Mouse (Mus musculus) thymus, adult 18-20 months (tissue): ENCODE results near the gene Ncbp2.

Experiments used
- DNase-seq, 2 experiments: peaks; one replicate each; pipeline ENCODE4 v3.0.0; 2022; ENCODE audit warnings: mixed read lengths in 2 of 2

Ncbp2 gene

GRCm38 (mm10) chr16:31948345-31948774, at the start of gene Ncbp2, which contains the start of gene 0610012G03Rik:
Ncbp2 (plus strand) TSS chr16:31948513.
0610012G03Rik (minus strand) TSS chr16:31948494.
- DNase-seq, result peak; percentile 89

- DNase-seq, result no peak
These were observed 49.6 kb upstream of the Ncbp2 start for GRCm38 (mm10) chr16:31898546-31899326.

- DNase-seq, result no peak
These were observed 46.4 kb upstream of the Ncbp2 start for GRCm38 (mm10) chr16:31901886-31902285.

DNA sequence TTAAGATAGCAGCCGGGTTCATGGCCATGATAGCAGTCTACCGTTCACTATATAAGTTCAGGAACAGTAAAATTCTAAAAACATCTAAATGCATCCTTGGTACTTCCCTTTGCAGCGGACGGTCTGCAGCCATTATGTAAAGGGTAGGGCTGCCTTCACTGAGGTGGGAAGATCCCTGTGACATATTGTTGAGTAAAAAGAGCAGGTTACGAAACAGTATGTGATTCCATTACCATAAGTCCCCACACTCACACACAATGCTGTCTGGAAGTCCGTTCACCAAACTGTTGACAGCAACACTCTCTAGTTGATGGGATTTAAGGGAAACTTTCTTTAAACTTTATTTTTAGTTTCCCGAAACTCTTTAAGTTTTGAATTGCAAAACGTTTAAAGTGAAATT, 45.1 kb upstream of the Ncbp2 start:
- no peak for DNase-seq

- no peak for DNase-seq
These were observed 43.0 kb upstream of the Ncbp2 start for GRCm38 (mm10) chr16:31905331-31905730.

GRCm38 (mm10) chr16:31905891-31906825, 42.2 kb upstream of the Ncbp2 start:
- DNase-seq, result no peak

DNA sequence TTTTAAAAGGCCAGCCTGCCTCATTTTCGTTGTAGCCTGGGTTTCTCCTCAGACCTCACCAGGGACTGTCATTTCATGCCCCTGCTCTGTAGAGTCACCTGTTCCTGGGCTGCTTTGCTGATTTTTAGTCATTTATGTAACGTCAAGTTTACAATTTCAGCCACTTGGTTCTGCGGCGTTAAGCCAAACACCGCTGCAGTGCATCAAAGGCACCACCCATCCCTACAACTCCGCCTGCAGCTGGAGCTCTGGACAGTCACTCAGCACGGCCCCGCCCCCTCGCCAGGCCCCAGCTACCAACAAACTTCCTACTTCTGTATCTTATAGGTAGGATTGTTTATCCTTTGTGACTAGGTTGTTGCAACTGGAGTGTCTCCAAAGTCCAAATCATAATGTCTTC, 41.4 kb upstream of the Ncbp2 start:
- DNase-seq, result no peak

DNA sequence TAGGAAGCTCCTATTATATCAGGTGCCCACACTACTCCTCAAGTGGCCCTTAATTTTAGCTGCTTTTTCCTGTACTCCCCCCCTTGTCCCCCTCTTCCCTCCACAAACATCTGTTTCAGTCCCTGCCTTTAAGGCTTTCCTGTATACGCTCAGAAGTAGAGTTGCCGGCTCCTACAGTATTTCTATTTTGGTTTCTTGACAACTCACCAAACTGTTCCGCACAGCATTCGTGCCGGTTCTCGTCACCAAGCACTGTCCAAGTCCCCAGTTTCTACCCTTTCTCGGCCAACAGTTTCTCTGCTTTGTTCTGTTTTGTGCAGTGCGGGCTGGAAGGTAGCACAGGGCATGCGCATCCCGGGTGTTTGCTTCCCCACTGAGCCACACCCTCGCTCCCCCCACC, 39.4 kb upstream of the Ncbp2 start:
- no peak for DNase-seq

GRCm38 (mm10) chr16:31910281-31910847, 37.9 kb upstream of the Ncbp2 start:
- no peak for DNase-seq

- DNase-seq, result no peak
These were observed 30.5 kb upstream of the Ncbp2 start for GRCm38 (mm10) chr16:31917776-31918175.

DNA sequence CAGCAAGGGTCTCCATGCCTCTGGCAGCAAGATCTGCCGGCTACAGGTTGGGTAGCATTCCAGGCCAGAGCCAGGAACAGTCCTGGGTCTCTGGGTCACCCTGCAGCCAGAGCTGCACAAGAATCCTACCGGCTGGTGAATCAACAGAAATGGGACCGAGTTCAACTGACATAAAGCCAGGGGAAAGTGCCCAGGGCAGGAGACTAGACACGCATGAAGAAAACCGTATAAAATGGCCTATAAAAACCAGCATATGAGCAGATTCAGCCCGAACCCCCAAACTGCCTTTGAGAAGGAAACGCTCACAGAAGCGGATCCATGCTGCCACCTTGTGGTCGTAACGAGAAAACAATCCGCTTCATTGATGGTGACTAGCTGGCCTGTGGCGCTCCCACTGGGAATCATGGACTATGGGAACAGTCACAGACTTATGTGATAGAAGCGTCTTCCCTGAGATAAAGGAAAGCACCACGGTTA, 30.0 kb upstream of the Ncbp2 start:
- DNase-seq, result no peak

DNA sequence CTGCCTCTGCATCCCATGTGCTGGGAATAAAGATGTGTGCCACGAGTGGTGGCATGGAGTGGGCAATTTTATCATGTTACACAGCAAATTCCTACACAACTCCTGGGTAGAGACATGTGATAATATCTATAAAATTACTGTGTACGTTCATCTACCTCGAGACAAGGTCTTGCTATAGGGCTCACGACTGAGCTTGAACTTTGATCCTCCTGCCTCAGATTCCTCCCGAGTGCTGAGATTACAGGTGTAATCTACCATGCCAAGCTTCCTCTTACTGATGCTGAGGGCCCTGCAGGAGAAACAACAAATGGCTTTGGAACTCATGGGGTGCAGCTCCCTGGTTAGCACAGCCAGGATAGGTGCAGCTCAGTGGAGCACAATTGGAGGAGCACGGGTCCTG, 23.9 kb upstream of the Ncbp2 start:
- no peak for DNase-seq

DNA sequence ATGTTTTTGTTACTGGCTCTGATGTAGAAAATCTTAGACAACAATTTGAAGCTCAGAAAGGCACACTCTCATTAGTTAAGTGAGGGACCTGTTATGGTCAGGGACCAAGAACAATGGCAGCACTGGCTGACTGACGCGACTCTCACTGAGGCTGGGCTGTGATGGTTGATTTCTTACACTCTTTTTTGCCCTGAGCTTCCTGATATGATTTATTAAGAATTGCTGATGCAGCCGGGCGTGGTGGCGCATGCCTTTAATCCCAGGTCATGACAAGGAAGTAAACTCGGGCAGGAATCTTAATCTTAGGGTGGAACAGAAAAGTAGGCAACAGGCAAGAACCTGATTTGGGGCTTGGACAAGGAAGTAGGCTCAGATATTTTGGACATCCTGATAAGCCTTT, 22.2 kb upstream of the Ncbp2 start:
- DNase-seq, result no peak

DNA sequence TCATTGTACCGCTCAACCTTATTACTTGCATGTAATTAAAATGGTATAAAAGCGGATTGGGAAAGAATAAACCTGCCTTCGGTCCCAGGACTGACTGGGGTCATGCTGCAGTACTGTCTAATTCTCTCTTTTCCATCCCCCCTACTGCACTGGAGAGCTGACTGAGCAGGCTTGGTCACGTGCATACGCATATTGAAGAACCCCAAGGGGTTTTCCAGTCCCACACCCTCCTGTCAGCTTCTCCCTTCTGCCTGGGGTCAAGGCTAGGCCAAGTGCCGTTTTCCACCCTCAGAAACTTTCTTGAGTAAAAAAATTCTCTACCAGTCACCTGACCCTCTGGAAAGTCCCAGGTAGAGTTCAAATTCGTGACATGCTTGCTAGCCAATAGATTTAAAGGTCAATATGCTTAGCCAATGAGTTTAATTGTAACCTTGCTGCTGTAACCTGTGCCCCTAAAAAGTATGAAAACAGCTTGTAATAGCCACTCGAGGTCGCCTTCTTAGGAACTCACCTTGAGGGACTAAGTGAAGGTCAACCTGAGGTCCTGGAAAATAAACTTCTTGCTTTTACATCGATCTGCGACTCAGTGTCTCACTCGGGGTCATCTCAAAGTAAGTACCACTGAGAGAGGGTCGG, 21.6 kb upstream of the Ncbp2 start:
- no peak for DNase-seq

GRCm38 (mm10) chr16:31927412-31927811, 20.9 kb upstream of the Ncbp2 start:
- no peak for DNase-seq

DNA sequence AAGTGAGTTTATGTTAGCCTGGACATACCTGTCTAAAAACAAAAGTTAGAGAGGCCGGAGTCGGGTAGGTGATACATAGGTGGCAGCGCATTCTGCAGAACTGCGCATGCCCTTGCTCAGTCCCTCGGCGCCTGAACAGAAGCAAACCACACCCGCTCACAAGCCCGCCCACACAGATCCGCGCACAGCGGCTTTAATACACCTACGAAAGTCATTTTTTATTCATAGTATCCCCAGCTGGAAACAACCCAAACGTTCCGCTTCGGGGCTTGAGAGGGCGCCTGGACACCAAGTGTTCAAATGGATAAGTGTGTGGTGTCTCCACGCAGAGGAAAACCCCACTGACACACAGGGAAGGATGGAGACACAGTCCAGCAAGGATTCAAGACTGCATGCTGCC, 17.0 kb upstream of the Ncbp2 start:
- DNase-seq, result no peak

- DNase-seq, result no peak
These were observed 16.1 kb upstream of the Ncbp2 start for GRCm38 (mm10) chr16:31932255-31932654.

DNA sequence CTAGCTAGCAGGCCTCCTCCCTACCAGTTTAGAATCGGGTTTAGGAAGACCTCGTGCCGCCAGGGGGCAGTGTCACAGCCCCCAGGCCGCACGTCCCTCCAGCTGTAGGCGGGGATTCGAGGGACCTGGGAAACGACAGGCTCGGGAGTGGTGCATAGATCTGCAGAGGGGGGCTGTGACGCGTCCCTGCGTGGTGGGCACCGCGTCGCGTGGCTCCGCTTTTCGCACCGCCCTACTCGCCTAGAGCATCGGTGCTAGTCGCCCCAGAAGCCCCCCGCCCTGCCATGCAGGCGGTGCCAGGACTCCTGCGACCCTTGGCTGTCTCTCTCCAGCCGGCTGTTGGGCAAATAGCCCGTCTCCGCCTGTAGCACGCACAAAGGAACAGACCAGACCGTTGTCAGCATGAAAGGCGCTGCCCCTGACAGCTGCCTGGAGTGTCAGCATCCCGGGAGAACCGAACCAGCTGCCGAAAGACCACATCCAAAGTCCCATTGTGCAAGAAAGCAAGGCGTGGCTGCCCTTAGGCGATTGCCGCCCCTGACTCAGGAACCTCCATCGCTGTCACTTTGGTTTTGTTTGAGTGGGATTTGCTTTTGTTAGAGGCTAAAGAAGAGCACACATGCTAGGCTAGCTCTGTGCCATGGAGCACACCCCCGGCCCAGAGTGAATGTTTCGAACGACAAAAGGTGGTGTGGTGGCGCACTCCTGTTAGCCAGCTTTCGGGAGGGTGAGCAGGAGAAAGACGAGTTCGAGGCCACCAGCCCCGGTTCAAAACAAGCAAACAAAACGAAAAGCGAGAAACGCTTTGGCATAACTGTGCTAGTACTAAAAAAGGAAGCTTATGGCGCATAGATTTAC, 15.2 kb upstream of the Ncbp2 start:
- peak; percentile 77 to 81 for DNase-seq

- DNase-seq, result no peak
These were observed 14.4 kb upstream of the Ncbp2 start, which contains the start of gene Pigz for GRCm38 (mm10) chr16:31933751-31934549. Pigz (plus strand) TSS chr16:31933851.

- no peak for DNase-seq
These were observed 13.7 kb upstream of the Ncbp2 start for GRCm38 (mm10) chr16:31934550-31935010.
